10 mouse cellular contexts compared by ENCODE assay signal in the genomic region with DNA sequence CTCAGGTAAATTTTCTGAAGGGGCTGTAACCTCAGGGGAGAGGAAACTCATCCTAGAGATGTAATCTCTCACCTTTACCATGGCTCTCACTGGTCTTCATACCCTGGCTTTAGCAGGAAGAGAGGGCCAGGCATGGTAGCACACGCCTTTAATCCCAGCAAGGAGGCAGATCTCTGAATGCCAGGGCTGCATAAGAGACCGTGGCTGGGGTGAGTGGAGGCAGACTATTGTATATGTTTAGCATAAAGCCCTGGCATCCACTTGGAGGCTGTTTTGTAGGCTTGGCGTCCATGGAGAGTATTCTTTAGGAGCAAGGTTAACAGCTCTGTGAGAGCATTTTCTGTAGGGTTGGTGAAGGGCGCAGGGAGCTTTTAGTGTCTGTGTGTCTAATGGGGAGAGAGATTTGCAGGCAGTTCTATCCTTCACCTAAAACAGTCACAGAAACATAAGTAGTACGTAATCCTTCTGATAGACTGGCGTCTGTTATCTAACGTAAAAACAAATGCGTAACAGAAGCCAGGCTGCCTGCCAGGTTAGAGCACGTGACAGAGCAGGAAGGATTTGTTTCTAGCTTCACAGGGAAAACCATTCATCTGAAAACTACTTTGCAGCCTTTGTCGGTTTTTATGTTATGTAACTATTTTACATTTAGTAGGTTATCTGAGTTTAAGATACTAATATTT. TPM values are rescaled to one million over a fixed set of nuclear protein-coding genes. Genes with fewer than 3 reads are reported as not detected.
DNase-seq lines count a peak whose midpoint lies in the region; ATAC-seq lines count a peak whose summit lies in the region.
"Had no signal": no experiment of that assay in that cellular context is flagged by ENCODE, and none has a peak within 500 bp of the region (broad histone marks: within the 10 kb centered on the region; RNA-seq: fewer than 3 reads in every experiment).

No protein-coding gene starts in this region.

- no peaks in the 10 kb centered on the region for H3K4me1 ChIP-seq in intestine, embryonic 15.5 days (replicated peaks)
- no peaks in the 10 kb centered on the region for H3K4me1 ChIP-seq in intestine, embryonic 16.5 days (ENCODE audit: control insufficient read depth, insufficient read depth, low read length)
- H3K4me1 ChIP-seq in heart, embryonic 12.5 days (replicated peaks): peaks cover 25% of the 10 kb centered on the region
- H3K4me1 ChIP-seq in hindbrain, embryonic 13.5 days (replicated peaks): no peaks in the 10 kb centered on the region

- WGBS in intestine, embryonic 15.5 days: 39% methylated on average over 10 of the region's 10 CpGs
- 41% methylated on average over 10 of the region's 10 CpGs for WGBS in intestine, embryonic 16.5 days
- whole genome bisulfite sequencing in heart, embryonic 12.5 days: 26% methylated on average over 10 of the region's 10 CpGs
- 81% methylated on average over 10 of the region's 10 CpGs for WGBS in hindbrain, embryonic 13.5 days

- H3K9ac ChIP-seq in intestine, embryonic 15.5 days: no peak overlapping the region
- H3K9ac ChIP-seq in intestine, embryonic 16.5 days (ENCODE audit: low read depth, low read length): no peak overlapping the region
- H3K9ac ChIP-seq in heart, embryonic 12.5 days: peak overlapping the region; percentile 10; the same call in 1 of the 2 replicates
- no peak overlapping the region for H3K9ac ChIP-seq in hindbrain, embryonic 13.5 days

- DNase-seq in cerebellum, adult 18-20 months: peak; percentile 53 to 64
- peak; percentile 78 to 85 for DNase-seq in layer of hippocampus, adult 8-10 months (ENCODE audit: low spot score in 2 of 2)
- DNase-seq in gastrocnemius, adult 18-20 months (ENCODE audit: low spot score): no peak

- H3K27me3 ChIP-seq in intestine, embryonic 15.5 days (replicated peaks): no peaks in the 10 kb centered on the region
- H3K27me3 ChIP-seq in intestine, embryonic 16.5 days (replicated peaks; ENCODE audit: control insufficient read depth, insufficient read depth, low read length): no peaks in the 10 kb centered on the region
- no peaks in the 10 kb centered on the region for H3K27me3 ChIP-seq in heart, embryonic 12.5 days (replicated peaks)
- H3K27me3 ChIP-seq in hindbrain, embryonic 13.5 days: no peaks in the 10 kb centered on the region

- H3K4me3 ChIP-seq in intestine, embryonic 15.5 days (replicated peaks): no peak overlapping the region
- no peak overlapping the region for H3K4me3 ChIP-seq in intestine, embryonic 16.5 days (ENCODE audit: low read length)
- H3K4me3 ChIP-seq in heart, embryonic 12.5 days: no peak overlapping the region
- no peak overlapping the region for H3K4me3 ChIP-seq in hindbrain, embryonic 13.5 days
- H3K4me3 ChIP-seq: erythroblast, embryonic 14.5 days; myocyte had no signal

- H3K9me3 ChIP-seq in intestine, embryonic 15.5 days: no peaks in the 10 kb centered on the region
- no peaks in the 10 kb centered on the region for H3K9me3 ChIP-seq in intestine, embryonic 16.5 days (ENCODE audit: control insufficient read depth, low read length)
- H3K9me3 ChIP-seq in heart, embryonic 12.5 days (replicated peaks): no peaks in the 10 kb centered on the region
- no peaks in the 10 kb centered on the region for H3K9me3 ChIP-seq in hindbrain, embryonic 13.5 days

- no peak overlapping the region for H3K27ac ChIP-seq in intestine, embryonic 15.5 days
- no peak overlapping the region for H3K27ac ChIP-seq in intestine, embryonic 16.5 days (ENCODE audit: low read length)
- H3K27ac ChIP-seq in heart, embryonic 12.5 days (ENCODE audit: poor library complexity, severe bottlenecking): peak overlapping the region; percentile 75
- no peak overlapping the region for H3K27ac ChIP-seq in hindbrain, embryonic 13.5 days

- H3K36me3 ChIP-seq in intestine, embryonic 15.5 days: no peaks in the 10 kb centered on the region
- H3K36me3 ChIP-seq in intestine, embryonic 16.5 days (ENCODE audit: control insufficient read depth, insufficient read depth, low read length): no peaks in the 10 kb centered on the region
- H3K36me3 ChIP-seq in heart, embryonic 12.5 days: peaks cover 19% of the 10 kb centered on the region; the same call in 1 of the 2 replicates
- H3K36me3 ChIP-seq in hindbrain, embryonic 13.5 days: peaks cover 24% of the 10 kb centered on the region

- ATAC-seq in intestine, embryonic 15.5 days: peak; percentile 71
- ATAC-seq in intestine, embryonic 16.5 days: no peak
- peak; percentile 83 for ATAC-seq in heart, embryonic 12.5 days (ENCODE audit: insufficient number of reproducible peaks, low FRiP score)
- ATAC-seq in megakaryocyte-erythroid progenitor cell, adult 5-6 weeks (replicated peaks; ENCODE audit: low FRiP score, low TSS enrichment, poor library complexity, severe bottlenecking): peak; percentile 92
- ATAC-seq in hindbrain, embryonic 13.5 days (ENCODE audit: low FRiP score): no peak

- no peak overlapping the region for H3K4me2 ChIP-seq in intestine, embryonic 15.5 days (replicated peaks)
- no peak overlapping the region for H3K4me2 ChIP-seq in intestine, embryonic 16.5 days (ENCODE audit: low read depth, low read length)
- H3K4me2 ChIP-seq in heart, embryonic 12.5 days: peak overlapping the region; percentile 45
- H3K4me2 ChIP-seq in hindbrain, embryonic 13.5 days: no peak overlapping the region

RNA-seq across cellular contexts. Expression of a gene that starts 40.3 kb away (rescaled TPM):
- 9.4 and 10.8 TPM in 2 replicates for polyA plus RNA-seq in intestine, embryonic 15.5 days (2015; fragmentation: Nextera tagmentation; extraction: Ambion mirVana)
- 7.5 and 8.6 TPM in 2 replicates for polyA plus RNA-seq in intestine, embryonic 16.5 days (2015; fragmentation: Nextera tagmentation; extraction: Ambion mirVana)
- 10.9 and 11.2 TPM in 2 replicates for polyA plus RNA-seq in heart, embryonic 12.5 days (2016; fragmentation: Nextera tagmentation; extraction: Ambion mirVana)
- total RNA-seq in layer of hippocampus, adult 8-10 months (2022): 10 to 100 TPM; 29.9 to 40.8 (median 36.2) TPM
- total RNA-seq in megakaryocyte-erythroid progenitor cell, adult 5-6 weeks (2014; fragmentation: Nextera tagmentation): 8.7 and 21.2 TPM in 2 replicates
- 8.5 and 14.3 TPM in 2 replicates for total RNA-seq in megakaryocyte-erythroid progenitor cell, adult 5-6 weeks (2017)
- 30.4 and 31.3 TPM in 2 replicates for polyA plus RNA-seq in hindbrain, embryonic 13.5 days (2015; fragmentation: Nextera tagmentation; extraction: Ambion mirVana)
- 1 to 10 TPM; 3.0 to 3.4 TPM for total RNA-seq in gastrocnemius, adult 18-20 months (2021)

Comparison
In these comparisons a context has a peak if more than half of its experiments do, and no peak if none do; other contexts are left out.
1. ATAC-seq: peak in intestine, embryonic 15.5 days (single experiment), heart, embryonic 12.5 days (single experiment) and megakaryocyte-erythroid progenitor cell, adult 5-6 weeks (single experiment); none in intestine, embryonic 16.5 days (single experiment) and hindbrain, embryonic 13.5 days (single experiment).